Mouse (Mus musculus) MEL (cell line): ENCODE measurements around the gene Sox5.

ENCODE experiments used
- CTCF ChIP-seq, 3 experiments: IDR thresholded peaks in 2 of 3; conservative IDR thresholded peaks in 1 of 3; 2 replicates each; pipeline ENCODE4 v1.5.1; 2011 to 2012; ENCODE audit warnings: low read length in 3 of 3, low read depth in 2 of 3, mild to moderate bottlenecking in 2 of 3, improper control_type of control experiment in 1 of 3, inconsistent platforms in 1 of 3, mixed read lengths in 1 of 3, moderate library complexity in 1 of 3; ENCODE audit not compliant: control insufficient read depth in 1 of 3, insufficient read depth in 1 of 3, poor library complexity in 1 of 3, severe bottlenecking in 1 of 3
- EP300 ChIP-seq, 2 experiments: IDR thresholded peaks; 2 replicates each; pipeline ENCODE4 v1.6.1; 2011; ENCODE audit warnings: improper control_type of control experiment in 2 of 2, low read length in 2 of 2, low read depth in 1 of 2, mild to moderate bottlenecking in 1 of 2
- GATA1 ChIP-seq: IDR thresholded peaks from 2 replicates; pipeline ENCODE4 v1.6.1; 2011; ENCODE audit warnings: low read depth, low read length, improper control_type of control experiment
- MYB ChIP-seq: IDR thresholded peaks from 2 replicates; pipeline ENCODE4 v1.6.1; 2011; ENCODE audit warnings: mild to moderate bottlenecking, low read depth, low read length, improper control_type of control experiment
- POLR2A ChIP-seq, 2 experiments: IDR thresholded peaks; 2 replicates each; pipeline ENCODE4 v1.6.1; 2011 to 2012; ENCODE audit warnings: low read length in 2 of 2, mild to moderate bottlenecking in 2 of 2, control low read depth in 1 of 2, improper control_type of control experiment in 1 of 2, low read depth in 1 of 2, moderate library complexity in 1 of 2; ENCODE audit not compliant: control insufficient read depth in 1 of 2, insufficient read depth in 1 of 2, poor library complexity in 1 of 2
- POLR2AphosphoS2 ChIP-seq: IDR thresholded peaks from 2 replicates; pipeline ENCODE4 v1.6.1; 2011; ENCODE audit warnings: low read length, improper control_type of control experiment
- TCF12 ChIP-seq: IDR thresholded peaks from 2 replicates; pipeline ENCODE4 v1.6.1; 2014; ENCODE audit warnings: low read depth, mild to moderate bottlenecking, inconsistent platforms, low read length, improper control_type of control experiment, moderate library complexity
- USF1 ChIP-seq: IDR thresholded peaks from 2 replicates; pipeline ENCODE4 v1.6.1; 2014; ENCODE audit warnings: low read depth, mild to moderate bottlenecking, inconsistent platforms, low read length, improper control_type of control experiment, moderate library complexity

DNA sequence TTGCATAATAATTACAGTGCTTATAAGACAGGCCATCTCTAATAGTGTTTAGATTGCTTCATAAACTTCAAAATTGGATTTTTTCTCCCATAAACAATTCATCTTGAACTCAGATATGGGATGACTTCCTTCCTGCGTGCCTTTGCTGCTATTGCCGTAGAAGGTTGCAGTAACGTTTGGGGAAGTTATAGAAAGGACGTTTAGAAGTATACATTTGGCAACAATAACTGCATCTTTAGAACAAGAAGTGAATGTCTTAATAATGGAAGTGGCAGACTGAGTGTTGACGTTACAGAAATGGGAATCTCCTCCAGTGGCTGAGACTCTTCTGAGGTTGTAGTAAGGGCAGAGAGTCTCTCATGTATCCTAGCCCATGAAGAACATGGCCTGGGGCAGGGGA is 955.0 kb downstream of the Sox5 start:
- TF ChIP-seq TCF12, result no peak
- TF ChIP-seq CTCF (IDR thresholded peaks at IDR 0.05 in 2 of 3, conservative IDR thresholded peaks at IDR 0.05 in 1 of 3; ENCODE audit: control insufficient read depth in 1 of 3, insufficient read depth in 1 of 3, low read depth in 2 of 3, low read length in 3 of 3, poor library complexity in 1 of 3, severe bottlenecking in 1 of 3), result no peak
- no peak for TF ChIP-seq MYB
- TF ChIP-seq GATA1, result no peak
- no peak for TF ChIP-seq POLR2A (IDR thresholded peaks at IDR 0.05; ENCODE audit: control insufficient read depth in 1 of 2, insufficient read depth in 1 of 2, low read depth in 1 of 2, low read length in 2 of 2, poor library complexity in 1 of 2)
- TF ChIP-seq EP300 (IDR thresholded peaks at IDR 0.05; ENCODE audit: low read depth in 1 of 2, low read length in 2 of 2), result peak in 1 of 2 experiments; percentile 25; a peak in 1 of 4 replicates
- no peak for TF ChIP-seq POLR2AphosphoS2
- no peak for TF ChIP-seq USF1
